Mouse (Mus musculus) heart, postnatal 0 days (tissue): ENCODE data around the gene Trmo. TPM values are rescaled to one million over a fixed set of nuclear protein-coding genes. Genes with fewer than 3 reads are reported as not detected.

Source experiments
- ATAC-seq: fragments of 200-750 bp; cut with Nextera tagmentation; 2 replicates; pipeline ENCODE4 v1.8.0; 2017; ENCODE audit warnings: low read depth, moderate number of reproducible peaks, moderate library complexity; ENCODE audit not compliant: insufficient read depth
- DNase-seq: peaks from one replicate; pipeline ENCODE4 v3.0.0-alpha.2; 2016; ENCODE audit warnings: low spot score
- H3K27ac ChIP-seq: fragments of 300-500 bp; sonication (generic); 2 replicates; pipeline ENCODE4 v1.5.1; 2014; ENCODE audit warnings: low read depth, mild to moderate bottlenecking
- H3K27me3 ChIP-seq: fragments of 300-500 bp; sonication (generic); 2 replicates; pipeline ENCODE4 v1.6.1; 2014; ENCODE audit warnings: low read length, mixed read lengths; ENCODE audit not compliant: control insufficient read depth, insufficient read depth
- H3K36me3 ChIP-seq: fragments of 300-500 bp; sonication (generic); replicated peaks from 2 replicates; pipeline ENCODE4 v1.6.1; 2014; ENCODE audit warnings: low read length, mixed read lengths; ENCODE audit not compliant: control insufficient read depth, insufficient read depth
- H3K4me1 ChIP-seq: fragments of 300-500 bp; sonication (generic); 2 replicates; pipeline ENCODE4 v1.6.1; 2014; ENCODE audit warnings: antibody characterized with exemption; ENCODE audit not compliant: control insufficient read depth, insufficient read depth
- H3K4me2 ChIP-seq: fragments of 300-500 bp; sonication (generic); 2 replicates; pipeline ENCODE4 v1.6.1; 2014; ENCODE audit warnings: low read depth, mild to moderate bottlenecking, low read length, moderate library complexity
- H3K4me3 ChIP-seq: fragments of 300-500 bp; sonication (generic); 2 replicates; pipeline ENCODE4 v1.5.1; 2014; ENCODE audit warnings: low read depth, low read length
- H3K9ac ChIP-seq: fragments of 300-500 bp; sonication (generic); replicated peaks from 2 replicates; pipeline ENCODE4 v1.6.1; 2014; ENCODE audit warnings: low read depth, low read length, mixed read lengths
- H3K9me3 ChIP-seq: fragments of 300-500 bp; sonication (generic); replicated peaks from 2 replicates; pipeline ENCODE4 v1.6.1; 2016; ENCODE audit warnings: low read length; ENCODE audit not compliant: control insufficient read depth
- CTCF ChIP-seq: IDR thresholded peaks from 2 replicates; pipeline ENCODE4 v1.5.1; 2016; ENCODE audit warnings: antibody characterized with exemption, control low read depth, low read depth
- EP300 ChIP-seq: IDR thresholded peaks from 2 replicates; pipeline ENCODE4 v1.6.1; 2016; ENCODE audit warnings: antibody characterized with exemption, low read depth
- WGBS: fragments of 180-500 bp; shearing (Covaris S2); extraction: QIAGEN DNeasy Blood & Tissue Kit; methylation state at CpG from one replicate; pipeline ENCODE4 v1.1.7; 2014; 5-methylcytosine and 5-hydroxymethylcytosine counted together
- polyA plus RNA-seq: library from polyadenylated mRNA; unstranded; fragments of >200 nt; fragmentation: Nextera tagmentation; extraction: Ambion mirVana; gene quantifications from 2 replicates; pipeline ENCODE4 v1.2.1, GENCODE M21; 2015
- total RNA-seq: library from RNA; depleted of rRNA; stranded (reverse); fragments of >200 nt; gene quantifications from 2 replicates; pipeline ENCODE4 v1.2.3, GENCODE M21; 2014; ENCODE audit warnings: low replicate concordance

Gene Trmo
- total and polyA plus RNA-seq, 2 experiments from 2014 or later: 6.5 to 12.1 TPM

DNA sequence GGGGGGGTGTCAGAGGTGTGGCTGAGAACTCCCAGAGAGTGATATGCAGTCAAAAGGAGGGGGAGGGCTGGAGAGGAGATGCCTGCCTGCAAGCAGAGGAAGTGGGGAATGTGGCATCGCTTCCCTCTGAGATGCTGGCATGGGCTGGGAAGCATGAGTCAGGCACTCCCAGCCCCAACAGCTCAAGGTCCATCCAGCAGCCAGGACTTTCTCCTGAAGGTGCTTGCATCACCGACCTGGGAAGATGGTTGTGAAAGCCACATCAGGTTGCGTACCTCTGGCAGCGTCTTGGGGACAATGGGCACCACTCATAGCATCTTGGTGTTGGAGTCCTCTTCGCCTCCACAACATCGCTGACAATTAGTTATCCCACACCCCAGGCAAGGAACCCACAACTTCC lies 18.8 kb downstream of the Trmo start:
- H3K4me1 ChIP-seq: 0 out of 2 replicates have a peak, but pooled peaks cover 7% of the 10 kb centered on the region
- H3K36me3 ChIP-seq: no peaks in the 10 kb centered on the region
- H3K9me3 ChIP-seq: no peaks in the 10 kb centered on the region
- DNase-seq (no peak), ATAC-seq (no peak)
- no peak overlapping the region for H3K9ac ChIP-seq
- H3K27me3 ChIP-seq: 0 out of 2 replicates have a peak, but pooled peaks cover 7% of the 10 kb centered on the region
- no peak overlapping the region for H3K4me2 ChIP-seq
- TF ChIP-seq EP300: no peak
- H3K4me3 ChIP-seq: no peak overlapping the region
- 37% methylated on average over 6 of the region's 6 CpGs for WGBS
- H3K27ac ChIP-seq: no peak overlapping the region

DNA sequence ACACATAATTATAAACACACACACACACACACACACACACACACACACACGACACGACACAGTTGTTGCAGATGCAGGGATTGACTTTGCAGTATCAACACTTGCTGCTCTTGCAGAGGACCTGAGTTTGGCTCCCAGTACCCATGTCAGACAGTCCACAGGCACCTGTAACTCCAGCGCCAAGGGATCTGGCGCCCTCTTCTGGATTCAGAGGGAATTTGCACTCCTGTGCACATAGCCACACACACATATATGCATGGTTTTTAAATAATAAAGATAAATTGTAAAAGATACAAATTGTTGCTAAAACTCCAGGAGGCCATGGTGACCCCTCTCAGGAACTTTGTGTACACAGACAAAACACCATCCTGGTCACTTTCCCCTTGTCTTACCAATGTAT lies 20.2 kb downstream of the Trmo start:
- Histone ChIP-seq H3K9ac (no peak overlapping the region), H3K4me3 (no peak overlapping the region), H3K36me3 (no peaks in the 10 kb centered on the region), H3K9me3 (no peaks in the 10 kb centered on the region), H3K27ac (no peak overlapping the region), H3K4me2 (no peak overlapping the region), H3K4me1 (0 out of 2 replicates have a peak, but pooled peaks cover 4% of the 10 kb centered on the region), H3K27me3 (0 out of 2 replicates have a peak, but pooled peaks cover 11% of the 10 kb centered on the region)
- DNase-seq: no peak
- TF ChIP-seq CTCF: peak; percentile 14; the same call in 1 of the 2 replicates
- TF ChIP-seq EP300: no peak
- WGBS: 58% methylated on average over 4 of the region's 4 CpGs
- no peak for ATAC-seq

DNA sequence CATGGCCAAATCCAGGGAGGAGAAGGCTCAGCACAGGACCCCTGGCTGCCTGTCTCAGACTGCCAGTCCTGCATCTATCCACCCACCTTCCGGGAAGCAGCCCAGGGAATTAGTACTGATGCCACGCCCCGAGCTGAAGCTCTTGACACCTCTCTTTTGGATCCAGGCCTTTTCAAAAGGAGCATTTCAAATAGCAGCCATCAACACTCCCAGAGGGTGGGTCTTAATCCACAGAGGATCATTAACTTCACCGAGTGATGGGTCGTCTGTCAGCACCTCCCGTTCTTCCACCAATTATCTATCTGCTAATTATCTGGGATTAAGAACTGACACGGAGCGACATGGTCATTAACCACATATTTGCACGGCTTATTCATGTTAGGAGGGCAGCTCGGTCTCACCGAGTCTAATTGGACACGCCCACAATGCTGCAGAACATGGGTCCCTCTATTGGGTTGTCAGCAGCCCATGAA lies 21.7 kb downstream of the Trmo start:
- TF ChIP-seq EP300 (no peak), CTCF (no peak)
- Histone ChIP-seq H3K9ac (no peak overlapping the region), H3K4me3 (no peak overlapping the region), H3K4me2 (no peak overlapping the region), H3K27me3 (0 out of 2 replicates have a peak, but pooled peaks cover 11% of the 10 kb centered on the region), H3K9me3 (no peaks in the 10 kb centered on the region), H3K27ac (no peak overlapping the region), H3K36me3 (no peaks in the 10 kb centered on the region), H3K4me1 (0 out of 2 replicates have a peak, but pooled peaks cover 4% of the 10 kb centered on the region)
- 10% methylated on average over 12 of the region's 12 CpGs for WGBS
- no peak for DNase-seq
- no peak for ATAC-seq

DNA sequence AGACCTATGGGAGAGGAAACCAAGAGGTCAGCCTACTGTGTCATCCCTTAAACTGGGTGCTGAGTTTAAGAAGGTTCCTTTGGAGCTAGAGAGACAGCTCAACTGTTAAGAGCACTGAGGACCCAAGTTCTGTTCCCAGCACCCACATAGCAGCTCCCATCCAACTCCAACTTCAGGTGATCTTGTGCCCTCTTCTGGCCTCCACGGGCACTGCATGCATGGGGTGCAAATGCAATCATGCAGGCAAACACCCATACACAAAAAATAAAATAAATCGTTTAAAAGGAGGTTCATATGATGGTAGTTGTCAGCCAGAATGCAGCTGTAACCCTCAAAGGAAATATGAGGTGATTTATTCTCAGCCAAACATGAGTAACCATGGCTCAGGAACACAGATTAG lies 24.9 kb downstream of the Trmo start:
- Histone ChIP-seq H3K4me3 (no peak overlapping the region), H3K36me3 (no peaks in the 10 kb centered on the region), H3K27ac (no peak overlapping the region), H3K4me2 (no peak overlapping the region), H3K4me1 (no peaks in the 10 kb centered on the region), H3K9me3 (no peaks in the 10 kb centered on the region), H3K27me3 (0 out of 2 replicates have a peak, but pooled peaks cover 7% of the 10 kb centered on the region), H3K9ac (no peak overlapping the region)
- 59% methylated on average over 2 of the region's 2 CpGs for WGBS
- no peak for ATAC-seq
- no peak for DNase-seq
- no peak for TF ChIP-seq EP300
- peak; percentile 11; the same call in 1 of the 2 replicates for TF ChIP-seq CTCF

DNA sequence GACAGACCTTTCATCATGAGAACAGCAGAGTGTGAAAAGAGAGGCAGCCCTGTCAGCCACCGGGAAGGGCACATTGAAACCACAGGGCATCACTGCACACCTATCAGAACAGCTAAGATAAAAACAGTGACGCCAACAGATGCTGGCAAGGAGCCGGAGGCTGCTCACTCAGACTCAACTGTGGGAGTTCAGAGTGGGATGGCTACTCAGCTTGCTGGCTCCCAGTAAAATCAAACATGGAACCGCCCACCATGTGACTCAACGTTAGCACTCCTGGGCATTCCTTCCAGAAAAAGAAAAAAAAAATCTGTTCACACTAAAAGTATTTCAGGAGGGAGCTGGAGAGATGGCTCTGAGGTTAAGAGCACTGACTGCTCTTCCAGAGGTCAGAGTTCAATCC lies 28.0 kb downstream of the Trmo start:
- TF ChIP-seq CTCF (no peak), EP300 (no peak)
- Histone ChIP-seq H3K4me3 (no peak overlapping the region), H3K4me1 (no peaks in the 10 kb centered on the region), H3K36me3 (no peaks in the 10 kb centered on the region), H3K27ac (no peak overlapping the region), H3K27me3 (0 out of 2 replicates have a peak, but pooled peaks cover 7% of the 10 kb centered on the region), H3K9ac (no peak overlapping the region), H3K4me2 (no peak overlapping the region), H3K9me3 (no peaks in the 10 kb centered on the region)
- DNase-seq (no peak), ATAC-seq (peak; percentile 30; the same call in 1 of the 2 replicates)
- 24% methylated on average over 5 of the region's 5 CpGs for WGBS
